Mouse (Mus musculus) liver, embryonic 16.5 days (tissue): ENCODE measurements around the gene Psg28. TPM values are rescaled to one million over a fixed set of nuclear protein-coding genes. Genes with fewer than 3 reads are reported as not detected.
"Not testable (repeated sequence)": the region's sequence is repeated elsewhere in the genome, so short reads cannot be mapped to it uniquely, and the experiment has no call there.

Source experiments
- ATAC-seq: fragments of 200-750 bp; cut with Nextera tagmentation; 2 replicates; pipeline ENCODE4 v1.8.0; 2017; ENCODE audit warnings: low read depth, mild to moderate bottlenecking, moderate number of reproducible peaks, moderate library complexity
- H3K27ac ChIP-seq: fragments of 300-500 bp; sonication (generic); 2 replicates; pipeline ENCODE4 v1.5.1; 2014; ENCODE audit warnings: mild to moderate bottlenecking, low read length
- H3K27me3 ChIP-seq: fragments of 300-500 bp; sonication (generic); 2 replicates; pipeline ENCODE4 v1.6.1; 2014; ENCODE audit warnings: low read depth, low read length, mixed read lengths; ENCODE audit not compliant: control insufficient read depth, insufficient read depth
- H3K36me3 ChIP-seq: fragments of 300-500 bp; sonication (generic); 2 replicates; pipeline ENCODE4 v1.6.1; 2014; ENCODE audit warnings: mild to moderate bottlenecking; ENCODE audit not compliant: control insufficient read depth, insufficient read depth
- H3K4me1 ChIP-seq: fragments of 300-500 bp; sonication (generic); 2 replicates; pipeline ENCODE4 v1.6.1; 2014; ENCODE audit warnings: low read depth, low read length, mixed read lengths; ENCODE audit not compliant: control insufficient read depth
- H3K4me2 ChIP-seq: fragments of 300-500 bp; sonication (generic); 2 replicates; pipeline ENCODE4 v1.6.1; 2014; ENCODE audit warnings: low read depth, low read length, mixed read lengths
- H3K4me3 ChIP-seq: fragments of 300-500 bp; sonication (generic); 2 replicates; pipeline ENCODE4 v1.5.1; 2014; ENCODE audit warnings: low read depth, mild to moderate bottlenecking, low read length
- H3K9ac ChIP-seq: fragments of 300-500 bp; sonication (generic); 2 replicates; pipeline ENCODE4 v1.6.1; 2014; ENCODE audit warnings: low read depth, low read length
- H3K9me3 ChIP-seq: fragments of 300-500 bp; sonication (generic); replicated peaks from 2 replicates; pipeline ENCODE4 v1.6.1; 2016; ENCODE audit warnings: low read length; ENCODE audit not compliant: control insufficient read depth
- WGBS: fragments of 180-500 bp; shearing (Covaris S2); extraction: QIAGEN DNeasy Blood & Tissue Kit; methylation state at CpG from one replicate; pipeline ENCODE4 v1.1.7; 2014; ENCODE audit not compliant: insufficient replicate concordance; 5-methylcytosine and 5-hydroxymethylcytosine counted together
- microRNA-seq: library from miRNA; unstranded; fragments of <30 nt; microRNA quantifications from one replicate; pipeline ENCODE4, GENCODE M21; 2016
- polyA plus RNA-seq: library from polyadenylated mRNA; unstranded; fragments of >200 nt; fragmentation: Nextera tagmentation; extraction: Ambion mirVana; gene quantifications from 2 replicates; pipeline ENCODE4 v1.2.1, GENCODE M21; 2015

Psg28 gene
- not detected in 2 replicates for polyA plus RNA-seq

- H3K9ac ChIP-seq, H3K9me3 ChIP-seq, H3K27me3 ChIP-seq, H3K27ac ChIP-seq, H3K4me2 ChIP-seq, H3K36me3 ChIP-seq, H3K4me1 ChIP-seq, ATAC-seq, H3K4me3 ChIP-seq: not testable (repeated sequence)
- WGBS, result 51% methylated on average over 2 of the region's 2 CpGs
These were observed at the start of gene Psg28 for GRCm38 (mm10) chr7:18431941-18432340. Gene Psg28, minus strand, starts transcription at chr7:18432041.

GRCm38 (mm10) chr7:18403407-18403806 is 28.4 kb downstream of the Psg28 start:
- H3K27me3 ChIP-seq, result no peaks in the 10 kb centered on the region
- H3K36me3 ChIP-seq, result no peaks in the 10 kb centered on the region
- WGBS, result 37% methylated on average over 10 of the region's 11 CpGs
- H3K9me3 ChIP-seq, result peaks cover 4% of the 10 kb centered on the region; the same call in 1 of the 2 replicates
- no peak for ATAC-seq
- no peak overlapping the region for H3K27ac ChIP-seq
- no peak overlapping the region for H3K4me2 ChIP-seq
- no peaks in the 10 kb centered on the region for H3K4me1 ChIP-seq
- no peak overlapping the region for H3K4me3 ChIP-seq
- no peak overlapping the region for H3K9ac ChIP-seq

GRCm38 (mm10) chr7:18402527-18403237 is 29.2 kb downstream of the Psg28 start:
- ATAC-seq, result no peak
- H3K4me3 ChIP-seq, result no peak overlapping the region
- H3K9me3 ChIP-seq, result peaks cover 4% of the 10 kb centered on the region; the same call in 1 of the 2 replicates
- no peak overlapping the region for H3K27ac ChIP-seq
- 35% methylated on average over 33 of the region's 35 CpGs for WGBS
- no peak overlapping the region for H3K9ac ChIP-seq
- H3K4me2 ChIP-seq, result no peak overlapping the region
- H3K27me3 ChIP-seq, result no peaks in the 10 kb centered on the region
- no peaks in the 10 kb centered on the region for H3K4me1 ChIP-seq
- H3K36me3 ChIP-seq, result no peaks in the 10 kb centered on the region

- H3K27ac ChIP-seq, H3K27me3 ChIP-seq, H3K4me2 ChIP-seq, ATAC-seq, H3K4me3 ChIP-seq, H3K4me1 ChIP-seq, H3K9me3 ChIP-seq, H3K9ac ChIP-seq, H3K36me3 ChIP-seq: not testable (repeated sequence)
- 61% methylated on average over 4 of the region's 4 CpGs for WGBS
These were observed 40.4 kb downstream of the Psg28 start for GRCm38 (mm10) chr7:18391483-18391882.

GRCm38 (mm10) chr7:18378295-18378694 is 53.5 kb downstream of the Psg28 start:
- ATAC-seq, result no peak
- no peak overlapping the region for H3K4me3 ChIP-seq

More at GRCm38 (mm10) chr7:18378295-18378694, 53.5 kb downstream of the Psg28 start:
- WGBS, result 33% methylated on average over 2 of the region's 2 CpGs
- Histone ChIP-seq H3K4me2 (no peak overlapping the region), H3K9me3 (peaks cover 6% of the 10 kb centered on the region), H3K27ac (no peak overlapping the region), H3K4me1 (no peaks in the 10 kb centered on the region), H3K36me3 (no peaks in the 10 kb centered on the region), H3K9ac (no peak overlapping the region), H3K27me3 (no peaks in the 10 kb centered on the region)

Small RNA genes lying within 50 kb of the gene (microRNA-seq; reads per million reads assigned to microRNA genes)
- gene Gm24715, result not detected

Other genes starting within 250 kb of the Psg28 start
- not detected in 2 replicates for gene Mill1, start 186.7 kb downstream of the Psg28 start, polyA plus RNA-seq
- not detected in 2 replicates for gene Psg18, start 77.0 kb downstream of the Psg28 start, polyA plus RNA-seq
- not detected in 2 replicates for gene Psg26, start 52.1 kb upstream of the Psg28 start, polyA plus RNA-seq
- gene Psg25, start 100.2 kb upstream of the Psg28 start, polyA plus RNA-seq, result not detected in 2 replicates
- not detected in 2 replicates for gene Psg27, start 135.3 kb upstream of the Psg28 start, polyA plus RNA-seq
- gene Psg23, start 184.5 kb upstream of the Psg28 start, polyA plus RNA-seq, result not detected in 2 replicates
- gene Psg21, start 224.7 kb upstream of the Psg28 start, polyA plus RNA-seq, result not detected in 2 replicates